Mouse (Mus musculus) midbrain, embryonic 11.5 days (tissue): Measurements from ENCODE around the gene Nectin2. TPM values are rescaled to one million over a fixed set of nuclear protein-coding genes. Genes with fewer than 3 reads are reported as not detected.
A peak's percentile ranks its signal among the peaks of the same experiment; 100 is the strongest.
"Not testable (repeated sequence)": the region's sequence is repeated elsewhere in the genome, so short reads cannot be mapped to it uniquely, and the experiment has no call there.

Experiments
- ATAC-seq: fragments of 200-750 bp; cut with Nextera tagmentation; 2 replicates; pipeline ENCODE4 v1.8.0; 2017; ENCODE audit warnings: moderate TSS enrichment, moderate library complexity; ENCODE audit not compliant: low FRiP score
- DNase-seq: peaks from one replicate; pipeline ENCODE4 v3.0.0; 2015; ENCODE audit warnings: low spot score; ENCODE audit errors: missing footprints
- H3K27ac ChIP-seq: fragments of 300-500 bp; sonication (generic); 2 replicates; pipeline ENCODE4 v1.5.1; 2014; ENCODE audit warnings: low read depth, low read length
- H3K27me3 ChIP-seq: fragments of 300-500 bp; sonication (generic); 2 replicates; pipeline ENCODE4 v1.6.1; 2014; ENCODE audit warnings: mild to moderate bottlenecking, low read length, moderate library complexity, mixed read lengths; ENCODE audit not compliant: control insufficient read depth, insufficient read depth
- H3K36me3 ChIP-seq: fragments of 300-500 bp; sonication (generic); 2 replicates; pipeline ENCODE4 v1.6.1; 2014; ENCODE audit warnings: mild to moderate bottlenecking, low read length, moderate library complexity, mixed read lengths; ENCODE audit not compliant: control insufficient read depth, insufficient read depth
- H3K4me1 ChIP-seq: fragments of 300-500 bp; sonication (generic); 2 replicates; pipeline ENCODE4 v1.6.1; 2014; ENCODE audit warnings: low read length; ENCODE audit not compliant: control insufficient read depth, insufficient read depth
- H3K4me2 ChIP-seq: fragments of 300-500 bp; sonication (generic); 2 replicates; pipeline ENCODE4 v1.6.1; 2014; ENCODE audit warnings: mild to moderate bottlenecking, moderate library complexity
- H3K4me3 ChIP-seq: fragments of 300-500 bp; sonication (generic); 2 replicates; pipeline ENCODE4 v1.5.1; 2014; ENCODE audit warnings: low read depth, low read length
- H3K9ac ChIP-seq: fragments of 300-500 bp; sonication (generic); 2 replicates; pipeline ENCODE4 v1.6.1; 2014; ENCODE audit warnings: low read length
- H3K9me3 ChIP-seq: fragments of 300-500 bp; sonication (generic); 2 replicates; pipeline ENCODE4 v1.6.1; 2016; ENCODE audit warnings: low read length; ENCODE audit not compliant: control insufficient read depth
- WGBS: fragments of 180-500 bp; shearing (Covaris S2); extraction: QIAGEN DNeasy Blood & Tissue Kit; methylation state at CpG from one replicate; pipeline ENCODE4 v1.1.7; 2014; 5-methylcytosine and 5-hydroxymethylcytosine counted together
- polyA plus RNA-seq: library from polyadenylated mRNA; unstranded; fragments of >200 nt; fragmentation: Nextera tagmentation; extraction: Ambion mirVana; gene quantifications from 2 replicates; pipeline ENCODE4 v1.2.1, GENCODE M21; 2014

Gene Nectin2
- polyA plus RNA-seq, 1 experiment from 2014 or later, result 52.8 TPM

DNA sequence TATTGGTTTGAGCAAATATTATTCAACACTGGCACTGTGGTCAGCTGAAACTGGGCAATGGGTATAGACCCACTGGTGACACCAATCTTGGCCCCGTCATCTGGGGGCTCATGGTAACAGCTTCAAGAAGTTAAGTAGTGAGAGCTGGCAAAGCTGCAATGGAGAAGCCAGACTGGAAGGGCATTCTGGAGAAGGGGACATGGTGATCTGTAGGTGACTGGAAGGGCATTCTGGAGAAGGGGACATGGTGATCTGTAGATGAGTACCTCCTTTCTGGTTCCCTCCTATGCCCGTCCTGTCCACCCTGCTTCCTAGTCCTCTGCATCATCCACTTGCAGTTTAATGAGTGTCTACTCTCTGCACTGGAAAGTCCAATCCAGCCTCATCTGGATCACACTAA lies 61.7 kb downstream of the Nectin2 start:
- 94% methylated on average over 2 of the region's 2 CpGs for WGBS
- no peak for ATAC-seq
- Histone ChIP-seq H3K9me3 (no peaks in the 10 kb centered on the region), H3K36me3 (no peaks in the 10 kb centered on the region), H3K9ac (no peak overlapping the region), H3K27me3 (no peaks in the 10 kb centered on the region), H3K4me1 (peaks cover 4% of the 10 kb centered on the region; the same call in 1 of the 2 replicates), H3K4me2 (no peak overlapping the region), H3K27ac (no peak overlapping the region), H3K4me3 (no peak overlapping the region)
- peak; percentile 73 for DNase-seq

DNA sequence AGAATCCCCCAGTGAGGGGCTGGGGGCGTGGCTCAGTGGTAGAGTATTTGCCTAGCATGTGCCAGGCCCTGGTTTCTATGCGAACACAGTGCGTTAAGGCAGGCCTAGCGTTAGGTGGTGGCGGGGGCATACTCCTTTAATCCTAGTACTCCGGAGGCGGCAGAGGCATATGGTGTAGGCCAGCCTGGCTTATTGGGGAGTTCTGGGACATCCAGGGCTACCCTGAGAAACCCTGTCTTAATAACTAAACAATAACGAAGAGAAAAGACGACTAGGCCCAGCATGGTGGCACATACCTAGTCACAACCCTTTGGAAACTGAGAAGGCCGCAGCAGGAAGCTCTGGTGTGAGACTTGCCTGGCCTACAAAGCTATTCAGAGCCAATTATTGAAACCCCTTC lies 62.2 kb downstream of the Nectin2 start:
- 93% methylated on average over 10 of the region's 10 CpGs for WGBS
- no peak overlapping the region for H3K4me2 ChIP-seq
- peaks cover 2% of the 10 kb centered on the region; the same call in 1 of the 2 replicates for H3K4me1 ChIP-seq
- H3K9me3 ChIP-seq, result no peaks in the 10 kb centered on the region
- H3K36me3 ChIP-seq, result no peaks in the 10 kb centered on the region
- H3K4me3 ChIP-seq, result no peak overlapping the region
- no peak overlapping the region for H3K27ac ChIP-seq
- no peak overlapping the region for H3K9ac ChIP-seq
- ATAC-seq (no peak), DNase-seq (peak; percentile 72)
- no peaks in the 10 kb centered on the region for H3K27me3 ChIP-seq

DNA sequence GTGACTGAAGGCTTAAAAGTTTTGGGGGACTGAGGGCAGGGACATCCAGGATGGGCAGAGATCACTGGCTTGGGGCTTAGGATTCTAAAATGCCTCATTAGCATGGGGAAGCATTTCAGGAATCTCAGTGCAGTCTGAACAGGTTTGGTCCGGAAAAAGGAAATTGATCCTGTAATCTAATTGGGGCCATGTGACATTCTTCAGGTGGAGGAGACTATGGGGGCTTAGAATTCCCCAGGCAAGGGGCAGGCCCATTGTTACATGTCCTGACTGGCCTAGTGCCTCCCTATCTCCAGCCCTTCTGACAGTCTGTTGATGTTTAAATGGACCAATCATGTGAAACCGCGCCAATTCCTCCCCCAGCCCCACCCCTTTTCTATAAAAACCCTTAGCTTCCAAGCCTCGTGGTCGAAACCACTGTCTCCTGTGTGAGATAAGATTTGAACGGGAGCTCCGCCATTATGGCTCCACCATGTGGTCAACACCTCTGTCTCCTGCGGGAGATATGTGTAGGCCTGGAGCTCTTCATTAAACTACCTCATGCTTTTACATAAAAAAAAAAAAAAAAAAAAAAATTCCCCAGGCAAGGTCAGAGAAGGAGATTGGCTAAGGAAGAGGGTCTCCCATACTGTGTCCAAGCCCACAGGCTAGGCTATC lies 63.2 kb downstream of the Nectin2 start:
- H3K4me3 ChIP-seq, H3K9me3 ChIP-seq, H3K27me3 ChIP-seq, H3K9ac ChIP-seq, H3K4me1 ChIP-seq, H3K27ac ChIP-seq, H3K36me3 ChIP-seq, H3K4me2 ChIP-seq, ATAC-seq: not testable (repeated sequence)
- WGBS, result 80% methylated on average over 8 of the region's 8 CpGs
- DNase-seq, result peak; percentile 75

DNA sequence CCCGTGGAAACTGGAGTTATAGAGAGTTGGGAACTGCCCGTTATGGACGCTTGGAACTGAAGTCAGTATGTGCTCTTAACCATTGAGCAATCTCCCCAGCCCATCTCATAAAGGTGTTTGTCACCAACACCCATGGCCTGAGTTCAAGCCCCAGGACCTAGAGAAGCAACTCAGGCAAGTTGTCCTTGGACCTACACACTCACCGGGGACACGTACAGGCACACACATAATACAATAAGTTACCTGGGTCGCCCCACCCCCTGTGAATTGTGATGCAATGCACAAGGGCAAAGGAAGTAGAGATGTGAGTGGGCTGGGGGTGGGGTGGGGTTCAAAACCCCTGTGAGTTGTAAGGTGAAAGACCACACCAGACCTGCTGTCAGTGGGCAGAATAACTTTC lies 63.8 kb downstream of the Nectin2 start:
- H3K9ac ChIP-seq, result no peak overlapping the region
- H3K36me3 ChIP-seq, result no peaks in the 10 kb centered on the region
- no peak for ATAC-seq
- H3K4me2 ChIP-seq, result no peak overlapping the region
- WGBS, result 89% methylated on average over 6 of the region's 6 CpGs
- H3K4me3 ChIP-seq, result no peak overlapping the region
- DNase-seq, result no peak
- no peak overlapping the region for H3K27ac ChIP-seq
- no peaks in the 10 kb centered on the region for H3K9me3 ChIP-seq
- H3K4me1 ChIP-seq, result no peaks in the 10 kb centered on the region
- H3K27me3 ChIP-seq, result no peaks in the 10 kb centered on the region

DNA sequence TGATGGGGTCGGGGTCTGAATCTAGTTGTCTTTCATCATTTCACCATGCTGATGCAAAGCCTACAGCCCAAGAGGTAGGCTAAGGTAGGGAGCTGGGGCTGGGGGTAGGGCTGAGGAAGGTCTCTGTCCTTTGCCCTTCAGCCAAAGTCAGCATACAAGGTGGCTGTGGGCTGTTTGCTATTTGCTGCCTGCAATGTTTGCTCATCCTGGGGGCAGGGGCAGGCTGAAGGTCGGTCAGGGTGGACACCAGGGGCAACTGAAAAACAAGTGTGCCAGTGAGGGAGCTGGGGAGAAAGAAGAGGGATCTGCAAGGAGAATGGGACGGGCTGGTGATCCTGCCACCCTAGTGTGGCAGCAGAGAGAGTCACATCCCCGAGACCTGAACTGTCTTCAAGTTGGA lies 64.9 kb downstream of the Nectin2 start:
- WGBS, result 72% methylated on average over 4 of the region's 4 CpGs
- no peaks in the 10 kb centered on the region for H3K9me3 ChIP-seq
- no peaks in the 10 kb centered on the region for H3K27me3 ChIP-seq
- H3K4me3 ChIP-seq, result no peak overlapping the region
- no peak overlapping the region for H3K4me2 ChIP-seq
- H3K27ac ChIP-seq, result no peak overlapping the region
- H3K9ac ChIP-seq, result no peak overlapping the region
- H3K36me3 ChIP-seq, result no peaks in the 10 kb centered on the region
- no peaks in the 10 kb centered on the region for H3K4me1 ChIP-seq
- ATAC-seq, result no peak
- peak; percentile 19 for DNase-seq

DNA sequence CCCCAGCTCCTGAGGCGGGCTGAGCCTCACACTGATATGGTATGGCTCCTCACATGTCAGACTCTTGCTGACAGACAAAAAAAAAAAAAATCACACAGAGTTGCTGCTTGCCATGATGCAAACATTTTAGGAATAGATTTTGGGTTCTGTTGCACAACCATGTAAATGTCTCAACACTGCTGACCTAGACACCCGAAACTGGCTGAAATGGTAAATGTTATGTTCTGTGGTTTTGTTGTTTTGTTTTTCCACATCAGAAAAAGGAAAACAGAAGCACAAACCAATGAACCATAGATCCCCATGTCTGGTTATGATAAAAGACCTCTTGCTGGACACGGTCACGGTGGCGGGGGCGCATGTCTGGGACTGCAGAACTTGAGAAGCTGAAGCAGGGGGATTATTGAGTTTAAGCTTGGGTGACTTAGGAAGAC lies 66.5 kb downstream of the Nectin2 start:
- H3K9ac ChIP-seq, result no peak overlapping the region
- 86% methylated on average over 6 of the region's 6 CpGs for WGBS
- no peak for ATAC-seq

DNA sequence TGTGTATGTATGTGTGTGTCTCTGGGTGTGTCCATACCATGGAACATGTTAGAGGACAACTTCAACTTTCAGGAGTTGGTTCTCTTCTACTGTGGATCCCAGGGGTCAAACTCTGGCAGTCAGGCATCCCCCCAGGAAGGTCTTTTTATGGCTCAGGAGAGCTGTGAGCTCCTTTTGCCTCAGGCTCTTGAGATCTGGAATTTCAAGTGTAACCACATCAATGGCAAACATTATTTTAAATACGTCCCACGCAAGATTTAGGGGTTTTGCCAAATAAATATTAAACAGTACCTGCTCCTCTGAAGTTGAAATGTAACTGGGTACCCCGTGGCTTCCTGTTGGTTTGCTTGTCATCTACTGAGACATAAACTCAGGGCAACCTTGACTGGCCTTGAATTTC lies 67.3 kb downstream of the Nectin2 start:
- Histone ChIP-seq H3K27ac (no peak overlapping the region), H3K27me3 (no peaks in the 10 kb centered on the region), H3K4me2 (no peak overlapping the region), H3K36me3 (no peaks in the 10 kb centered on the region), H3K4me3 (no peak overlapping the region), H3K9me3 (no peaks in the 10 kb centered on the region), H3K9ac (no peak overlapping the region), H3K4me1 (no peaks in the 10 kb centered on the region)
- ATAC-seq (no peak), DNase-seq (peak; percentile 51)
- WGBS, result 79% methylated on average over 3 of the region's 3 CpGs

More for the DNA sequence above, 66.5 kb downstream of the Nectin2 start:
- no peak overlapping the region for H3K4me3 ChIP-seq
- no peaks in the 10 kb centered on the region for H3K36me3 ChIP-seq
- peak; percentile 60 for DNase-seq
- no peak overlapping the region for H3K27ac ChIP-seq
- H3K4me1 ChIP-seq, result no peaks in the 10 kb centered on the region
- H3K27me3 ChIP-seq, result no peaks in the 10 kb centered on the region
- no peak overlapping the region for H3K4me2 ChIP-seq
- no peaks in the 10 kb centered on the region for H3K9me3 ChIP-seq

DNA sequence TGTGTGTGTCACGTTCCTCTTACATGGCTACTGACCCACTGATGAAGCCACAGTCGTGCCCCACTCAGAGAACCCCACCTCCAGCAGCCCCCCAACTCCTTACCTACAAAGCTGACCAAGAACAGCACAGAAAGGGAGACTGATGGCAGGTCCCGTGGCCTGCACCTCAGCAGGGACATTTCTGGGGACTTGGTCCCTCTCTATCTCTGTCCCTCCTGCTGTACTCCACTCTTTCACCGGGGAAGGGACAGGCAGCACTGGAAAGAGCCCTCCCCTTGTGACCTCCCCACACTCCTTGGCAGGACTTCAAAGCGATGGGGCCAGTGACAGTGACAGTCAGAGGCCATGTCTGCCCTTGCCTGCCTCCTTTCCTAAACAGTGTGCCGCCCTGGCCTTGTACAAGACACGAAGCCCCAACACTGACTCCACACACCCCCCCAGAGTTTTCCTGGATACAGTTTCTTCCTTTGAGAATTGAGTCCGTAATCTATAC lies 69.0 kb downstream of the Nectin2 start, which contains the start of the genes Gm44805 and Apoc4:
Gene Gm44805 (minus strand): TSS at position 222 of the 493 bp plus-strand sequence.
Gene Apoc4 (minus strand): TSS at position 278 of the 493 bp plus-strand sequence.
- H3K9ac ChIP-seq, result 0 out of 2 replicates have a peak within 1 kb of the TSS, but pooled peaks have one; percentile 5
- H3K4me1 ChIP-seq, result no peaks in the 10 kb centered on the region
- no peak within 1 kb of the TSS for H3K4me2 ChIP-seq
- H3K27ac ChIP-seq, result no peak within 1 kb of the TSS
- ATAC-seq (no peak), DNase-seq (peak; percentile 64)
- H3K4me3 ChIP-seq, result no peak within 1 kb of the TSS
- H3K27me3 ChIP-seq, result no peaks in the 10 kb centered on the region
- H3K36me3 ChIP-seq, result no peaks in the 10 kb centered on the region
- 66% methylated on average over 8 of the region's 8 CpGs for WGBS
- H3K9me3 ChIP-seq, result no peaks in the 10 kb centered on the region

DNA sequence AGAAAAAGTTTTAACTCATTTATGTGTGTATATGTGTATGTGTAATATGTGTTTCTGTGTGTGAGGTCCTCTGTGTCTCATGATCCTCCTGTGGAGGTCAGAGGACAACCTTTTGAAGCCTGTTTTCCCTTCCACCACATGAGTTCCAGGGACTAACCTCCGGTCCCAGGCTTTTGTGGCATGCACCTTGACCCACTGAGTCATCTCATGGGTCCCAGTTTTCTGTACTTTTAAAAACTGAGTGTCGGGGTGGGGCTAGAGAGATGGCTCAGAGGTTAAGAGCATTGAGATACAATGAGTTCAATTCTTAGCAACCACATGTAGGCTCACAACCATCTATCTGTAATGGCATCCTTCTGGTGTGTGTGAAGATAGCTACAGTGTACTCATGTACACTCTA lies 69.6 kb downstream of the Nectin2 start:
- 84% methylated on average over 2 of the region's 2 CpGs for WGBS
- Histone ChIP-seq H3K4me3 (no peak overlapping the region), H3K36me3 (no peaks in the 10 kb centered on the region), H3K4me2 (no peak overlapping the region), H3K27me3 (no peaks in the 10 kb centered on the region), H3K4me1 (no peaks in the 10 kb centered on the region), H3K9ac (no peak overlapping the region), H3K27ac (no peak overlapping the region), H3K9me3 (no peaks in the 10 kb centered on the region)
- DNase-seq, result peak; percentile 67
- no peak for ATAC-seq
